Comparison of ENCODE assay signal across 8 mouse cellular contexts in genomic region chr4:59003806-59004200, GRCm38 (mm10). TPM values are rescaled to one million over a fixed set of nuclear protein-coding genes. Genes with fewer than 3 reads are reported as not detected.
DNase-seq lines count a peak whose midpoint lies in the region; ATAC-seq and TF ChIP-seq lines count a peak whose summit lies in the region.

No protein-coding gene starts in this region.

- no peak for TF ChIP-seq CTCF in left cerebral cortex, adult 2 months (IDR thresholded peaks at IDR 0.05)

- peak overlapping the region; percentile 90; the same call in 1 of the 2 replicates for H3K27ac ChIP-seq in left cerebral cortex, adult 2 months
- no peak overlapping the region for H3K27ac ChIP-seq in embryonic facial prominence, embryonic 14.5 days (replicated peaks; ENCODE audit: low read depth, low read length)
- H3K27ac ChIP-seq in intestine, embryonic 15.5 days: no peak overlapping the region

- no peak for TF ChIP-seq POLR2A in myocyte (IDR thresholded peaks at IDR 0.05; ENCODE audit: insufficient read length, low read depth)

- peak overlapping the region; percentile 96 for H3K9ac ChIP-seq in embryonic facial prominence, embryonic 14.5 days (ENCODE audit: low read depth, low read length)
- peak overlapping the region; percentile 94 for H3K9ac ChIP-seq in intestine, embryonic 15.5 days

- H3K79me2 ChIP-seq in myocyte (ENCODE audit: control insufficient read depth, insufficient read depth): peaks cover 55% of the 10 kb centered on the region

- no peak for ATAC-seq in embryonic facial prominence, embryonic 14.5 days (ENCODE audit: low read depth)
- ATAC-seq in intestine, embryonic 15.5 days: no peak

- no peaks in the 10 kb centered on the region for H3K36me3 ChIP-seq in embryonic facial prominence, embryonic 14.5 days (ENCODE audit: control insufficient read depth, insufficient read depth, low read length)
- H3K36me3 ChIP-seq in intestine, embryonic 15.5 days: no peaks in the 10 kb centered on the region
- H3K36me3 ChIP-seq in myocyte (ENCODE audit: control insufficient read depth, insufficient read depth): no peaks in the 10 kb centered on the region

- WGBS in embryonic facial prominence, embryonic 14.5 days: 29% methylated on average over 7 of the region's 7 CpGs
- 22% methylated on average over 7 of the region's 7 CpGs for WGBS in intestine, embryonic 15.5 days

- H3K4me3 ChIP-seq in left cerebral cortex, adult 2 months: peak overlapping the region; percentile 93
- peak overlapping the region; percentile 96 for H3K4me3 ChIP-seq in embryonic facial prominence, embryonic 14.5 days (ENCODE audit: low read depth, low read length)
- H3K4me3 ChIP-seq in intestine, embryonic 15.5 days (replicated peaks): peak overlapping the region; percentile 99
- H3K4me3 ChIP-seq in myocyte: peak overlapping the region; percentile 64

- intact Hi-C loops in left cerebral cortex, adult 2 months (cut with DNase I): loop anchor here (2.0 to 5.0 kb wide), 2 partner anchors 33 to 91 kb away; partner anchors contain the start of genes Ecpas and Gng10
- intact Hi-C loops in left cerebral cortex, postnatal 25 days (cut with DNase I): loop anchor here (5.0 kb wide), 1 partner anchor 33 kb away; the partner anchor contains the start of gene Gng10

- peak overlapping the region; percentile 71 for H3ac ChIP-seq in myocyte (ENCODE audit: control insufficient read depth, insufficient read length)

- peaks cover 26% of the 10 kb centered on the region for H3K4me1 ChIP-seq in embryonic facial prominence, embryonic 14.5 days (ENCODE audit: control insufficient read depth, insufficient read depth, low read length)
- peaks cover 9% of the 10 kb centered on the region; the same call in 1 of the 2 replicates for H3K4me1 ChIP-seq in intestine, embryonic 15.5 days (replicated peaks)

- H3K4me2 ChIP-seq in embryonic facial prominence, embryonic 14.5 days (ENCODE audit: low read depth, low read length): peak overlapping the region; percentile 84
- peak overlapping the region; percentile 87 for H3K4me2 ChIP-seq in intestine, embryonic 15.5 days (replicated peaks)
- H3K4me2 ChIP-seq in myocyte (ENCODE audit: low read depth): peak overlapping the region; percentile 99

- no peak for DNase-seq in left cerebral cortex, adult 2 months (ENCODE audit: extremely low spot score in 1 of 2, low spot score in 2 of 2)
- DNase-seq in left cerebral cortex, postnatal 25 days (ENCODE audit: low spot score in 2 of 2): no peak
- no peak for DNase-seq in embryonic facial prominence, embryonic 14.5 days (ENCODE audit: low spot score)
- DNase-seq in thymus, adult 18-20 months: no peak
- DNase-seq in spleen, postnatal 4 days (ENCODE audit: low spot score in 2 of 2): no peak
- DNase-seq in layer of hippocampus, postnatal 25 days (ENCODE audit: extremely low spot score in 1 of 2, low spot score in 1 of 2): no peak

- H3K27me3 ChIP-seq in embryonic facial prominence, embryonic 14.5 days (replicated peaks; ENCODE audit: control insufficient read depth, insufficient read depth, low read length): no peaks in the 10 kb centered on the region
- H3K27me3 ChIP-seq in intestine, embryonic 15.5 days (replicated peaks): no peaks in the 10 kb centered on the region
- H3K27me3 ChIP-seq in myocyte (ENCODE audit: control insufficient read depth, insufficient read depth, insufficient read length): no peaks in the 10 kb centered on the region

- H3K9me3 ChIP-seq in embryonic facial prominence, embryonic 14.5 days (ENCODE audit: control insufficient read depth, low read length): no peaks in the 10 kb centered on the region
- no peaks in the 10 kb centered on the region for H3K9me3 ChIP-seq in intestine, embryonic 15.5 days

TF ChIP-seq in myocyte, 11 proteins besides CTCF, POLR2A, EP300 and RAD21:
- TF ChIP-seq MYOG (IDR thresholded peaks at IDR 0.05; ENCODE audit: control insufficient read depth in 1 of 3, insufficient read depth in 1 of 3, insufficient read length in 2 of 3, low read depth in 2 of 3): no peak
- TF ChIP-seq MAX (IDR thresholded peaks at IDR 0.05; ENCODE audit: low read depth): no peak
TF ChIP-seq in myocyte: peak in this region for 0.

RNA-seq across cellular contexts. Expression of gene Gm20503, which starts 0.8 kb away (rescaled TPM):
- 1 to 10 TPM in 1 of 2 experiments, not detected in 1; 1.9 TPM for total RNA-seq in left cerebral cortex, adult 2 months (2021)
- 1 to 10 TPM; 1.5 to 2.4 TPM for total RNA-seq in left cerebral cortex, postnatal 25 days (2021)
- polyA plus RNA-seq in embryonic facial prominence, embryonic 14.5 days (2014; fragmentation: Nextera tagmentation; extraction: Ambion mirVana): 16.3 and 17.0 TPM in 2 replicates
- polyA plus RNA-seq in intestine, embryonic 15.5 days (2015; fragmentation: Nextera tagmentation; extraction: Ambion mirVana): 11.4 and 12.0 TPM in 2 replicates
- 0.73 TPM for polyA plus RNA-seq in myocyte (2012; fragmentation: generic; extraction: Trizol)
- total RNA-seq in layer of hippocampus, postnatal 25 days (2021): 1 to 10 TPM in 1 of 2 experiments, under 1 TPM in 1; 0.66 to 5.9 TPM

RNA-seq across cellular contexts. Expression of gene Dnajc25, which starts 8.9 kb away (rescaled TPM):
- 1 to 10 TPM; 5.8 to 6.3 TPM for total RNA-seq in left cerebral cortex, adult 2 months (2021)
- total RNA-seq in left cerebral cortex, postnatal 25 days (2021): 1 to 10 TPM; 4.8 to 4.9 TPM
- polyA plus RNA-seq in embryonic facial prominence, embryonic 14.5 days (2014; fragmentation: Nextera tagmentation; extraction: Ambion mirVana): 19.3 and 20.0 TPM in 2 replicates
- polyA plus RNA-seq in intestine, embryonic 15.5 days (2015; fragmentation: Nextera tagmentation; extraction: Ambion mirVana): 12.5 and 13.1 TPM in 2 replicates
- polyA plus RNA-seq in myocyte (2012; fragmentation: generic; extraction: Trizol): 5.4 TPM
- 1 to 10 TPM; 5.5 to 5.8 TPM for total RNA-seq in layer of hippocampus, postnatal 25 days (2021)

RNA-seq across cellular contexts. Expression of gene Ptgr1, which starts 16.9 kb away (rescaled TPM):
- total RNA-seq in left cerebral cortex, adult 2 months (2021): 1 to 10 TPM; 1.9 to 2.2 TPM
- total RNA-seq in left cerebral cortex, postnatal 25 days (2021): 1 to 10 TPM; 1.5 to 1.8 TPM
- 23.8 and 28.9 TPM in 2 replicates for polyA plus RNA-seq in embryonic facial prominence, embryonic 14.5 days (2014; fragmentation: Nextera tagmentation; extraction: Ambion mirVana)
- polyA plus RNA-seq in intestine, embryonic 15.5 days (2015; fragmentation: Nextera tagmentation; extraction: Ambion mirVana): 39.2 and 39.3 TPM in 2 replicates
- 20.6 TPM for polyA plus RNA-seq in myocyte (2012; fragmentation: generic; extraction: Trizol)
- 1 to 10 TPM; 2.9 to 3.2 TPM for total RNA-seq in layer of hippocampus, postnatal 25 days (2021)

RNA-seq across cellular contexts. Expression of gene Gng10, which starts 31.1 kb away (rescaled TPM):
- total RNA-seq in left cerebral cortex, adult 2 months (2021): 10 to 100 TPM; 63.4 to 70.0 TPM
- total RNA-seq in left cerebral cortex, postnatal 25 days (2021): 10 to 100 TPM; 75.6 to 77.4 TPM
- 137 and 144 TPM in 2 replicates for polyA plus RNA-seq in embryonic facial prominence, embryonic 14.5 days (2014; fragmentation: Nextera tagmentation; extraction: Ambion mirVana)
- 85.6 and 113 TPM in 2 replicates for polyA plus RNA-seq in intestine, embryonic 15.5 days (2015; fragmentation: Nextera tagmentation; extraction: Ambion mirVana)
- 57.3 TPM for polyA plus RNA-seq in myocyte (2012; fragmentation: generic; extraction: Trizol)
- total RNA-seq in layer of hippocampus, postnatal 25 days (2021): 100 to 1,000 TPM in 1 of 2 experiments, 10 to 100 TPM in 1; 91.5 to 100 TPM
